Mouse (Mus musculus) gastrocnemius, adult 8-10 months (tissue): ENCODE measurements at regions not wholly inside any gene's neighbourhood (a gene's known extent, or its start where the extent isn't known, plus 50 kb on each side); places are given as distances from the start of the nearest gene placed in this dataset.

Experiments
- DNase-seq, 2 experiments: peaks; one replicate each; pipeline ENCODE4 v3.0.0; 2022; ENCODE audit warnings: low spot score in 2 of 2

DNA sequence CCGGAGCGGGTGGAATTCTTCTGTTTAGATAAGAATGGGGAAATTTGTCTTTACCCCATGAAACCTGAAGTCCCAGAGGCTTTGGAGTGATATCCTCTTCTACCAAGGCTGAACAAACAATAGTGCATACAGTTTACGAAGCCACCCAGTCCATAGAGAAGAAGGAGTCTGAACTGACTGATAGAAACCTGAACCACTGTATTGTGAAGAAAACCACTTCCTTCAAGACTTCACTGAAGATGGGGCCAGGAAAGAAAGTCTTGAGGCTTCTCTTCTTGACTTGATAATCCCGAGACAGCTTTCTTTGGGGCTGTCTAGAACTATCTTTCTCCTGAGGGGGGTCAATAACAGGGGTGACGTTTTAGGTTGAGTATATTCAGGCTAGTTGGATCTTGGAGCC, 284.4 kb downstream of the Cd83 start:
- DNase-seq = no peak

DNA sequence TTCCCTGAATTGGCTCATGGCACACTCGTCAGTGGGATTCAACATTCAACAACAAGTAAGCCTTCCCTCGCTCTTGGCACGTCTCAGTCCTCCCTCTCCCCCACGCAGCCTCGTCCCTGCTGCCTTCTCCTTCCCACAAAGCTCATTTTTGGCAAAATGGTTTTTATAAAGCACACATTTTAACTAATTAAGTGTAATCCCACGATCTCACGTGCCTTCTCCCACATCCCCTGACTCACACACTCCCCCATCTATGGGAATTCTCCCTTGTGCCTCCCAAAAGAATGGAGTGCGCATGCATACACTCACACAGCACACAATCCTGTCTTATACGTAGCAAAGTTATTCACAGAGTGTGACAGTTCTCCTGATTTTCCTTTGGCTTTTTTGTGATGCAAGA, 288.5 kb downstream of the Cd83 start:
- DNase-seq = no peak

DNA sequence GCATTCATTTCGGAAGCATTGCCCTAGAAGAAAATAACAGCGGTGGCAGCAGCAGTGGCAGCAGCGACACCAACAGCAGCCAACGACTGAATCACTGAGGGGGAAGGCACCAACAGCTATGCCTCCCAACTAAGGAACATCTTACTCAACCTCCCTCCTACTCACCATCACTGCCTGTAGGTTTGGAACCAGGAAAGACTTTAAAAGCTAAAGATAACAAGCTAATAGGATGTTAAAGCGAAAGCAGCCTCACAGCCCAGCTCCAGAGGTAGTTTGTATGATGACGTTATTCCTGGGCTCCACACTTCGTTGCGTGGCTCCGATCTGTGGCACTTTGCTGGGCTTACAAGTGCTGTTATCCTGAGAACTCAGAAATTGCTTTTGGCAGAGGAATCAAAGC, 289.6 kb downstream of the Cd83 start:
- DNase-seq = no peak

DNA sequence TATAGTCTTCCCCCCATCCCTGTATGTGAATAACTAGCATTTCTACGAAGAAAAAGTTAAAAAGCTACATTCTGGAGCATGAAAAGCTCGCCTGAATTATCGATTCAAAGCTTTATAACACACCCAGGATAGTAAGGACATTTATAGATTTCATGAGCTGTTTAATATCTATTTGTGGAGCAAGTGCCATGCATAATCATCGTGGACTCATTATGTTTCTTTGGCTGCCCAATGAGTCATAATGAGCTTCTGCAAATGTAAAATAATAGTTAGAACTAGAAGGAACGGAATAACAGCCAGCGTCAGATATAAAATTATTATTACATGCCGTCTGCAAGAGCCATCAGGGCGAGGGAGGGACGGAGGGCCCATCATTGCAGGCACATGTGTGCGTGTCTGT, 292.4 kb downstream of the Cd83 start:
- no peak for DNase-seq

DNA sequence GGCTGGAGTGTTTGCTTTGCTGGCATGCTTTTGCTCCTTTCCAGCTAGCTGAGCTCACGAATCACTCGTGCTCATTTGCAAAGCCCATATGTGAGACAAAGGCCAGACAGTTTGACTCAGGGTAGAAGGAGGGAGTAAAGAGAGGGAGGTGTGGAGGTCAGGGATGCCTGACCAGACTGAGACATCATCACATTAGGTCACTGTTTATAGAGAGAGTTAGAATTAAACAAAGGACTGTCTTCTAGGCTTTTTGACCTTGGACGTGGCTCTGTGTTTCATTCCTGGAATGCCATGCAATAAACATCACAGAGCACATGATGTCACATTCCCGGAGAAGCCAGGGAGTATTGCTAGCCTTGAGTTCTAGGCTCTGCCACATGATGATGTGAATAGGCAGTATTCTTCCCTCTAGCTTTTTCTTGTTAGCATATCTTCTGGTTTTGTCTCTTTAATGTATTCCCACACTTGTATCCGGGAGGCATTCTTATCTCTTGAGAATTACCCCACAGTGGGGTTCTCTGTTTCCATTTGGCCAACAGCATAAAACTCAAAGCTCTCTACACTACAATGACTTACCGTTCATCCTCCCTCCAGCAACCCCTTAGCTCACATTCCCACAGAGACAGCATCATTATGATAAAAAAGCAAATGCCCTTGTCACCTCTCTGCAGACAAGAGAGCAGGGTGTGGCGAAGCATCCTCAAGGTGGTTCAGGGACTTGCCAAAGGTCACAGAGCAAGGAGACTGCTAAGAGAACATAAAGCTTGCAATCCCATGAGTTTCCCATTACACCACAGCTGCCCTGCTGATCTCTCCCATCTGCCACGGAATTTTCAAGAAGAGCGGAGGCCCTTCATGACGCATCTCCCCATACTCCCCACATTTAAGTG, 301.3 kb downstream of the Cd83 start:
- no peak for DNase-seq

DNA sequence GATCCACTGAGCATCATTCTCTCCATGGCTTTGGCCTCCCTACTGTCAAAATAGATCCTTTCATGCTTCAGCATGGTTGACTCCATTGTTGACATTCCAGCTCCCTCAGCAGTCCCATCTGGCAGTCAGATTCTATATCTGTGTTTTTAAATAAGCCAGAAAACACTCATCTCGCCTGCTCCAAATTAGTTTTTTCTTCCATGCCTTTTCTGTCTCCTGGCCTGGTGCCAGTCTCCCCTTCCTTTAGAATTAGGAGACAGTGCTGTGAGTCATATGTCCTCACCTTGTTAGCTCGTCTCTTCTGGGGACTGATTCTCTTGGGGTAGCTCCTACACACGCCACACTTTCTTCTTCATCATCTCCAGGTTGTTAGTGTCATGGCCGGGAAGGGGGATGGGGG, 302.2 kb downstream of the Cd83 start:
- DNase-seq = no peak

DNA sequence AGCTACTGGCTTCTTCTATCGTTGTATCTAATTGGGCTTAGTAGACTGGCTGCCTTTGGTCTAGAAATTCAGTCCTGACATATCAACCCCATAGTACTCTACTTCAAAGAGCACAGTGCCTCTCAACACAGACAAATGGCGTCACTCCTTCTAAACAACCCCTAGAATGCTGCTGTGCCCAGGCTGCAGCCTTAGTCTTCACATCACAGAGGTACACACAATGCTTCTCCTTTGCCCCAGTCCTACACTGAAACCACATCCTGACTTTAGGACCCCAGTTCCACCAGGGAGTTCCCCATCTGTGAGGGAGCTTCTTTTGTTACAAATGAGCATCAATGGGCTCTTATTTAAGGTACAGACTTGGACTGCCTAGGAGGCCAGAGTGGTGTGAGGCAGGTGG, 312.6 kb downstream of the Cd83 start:
- no peak for DNase-seq

DNA sequence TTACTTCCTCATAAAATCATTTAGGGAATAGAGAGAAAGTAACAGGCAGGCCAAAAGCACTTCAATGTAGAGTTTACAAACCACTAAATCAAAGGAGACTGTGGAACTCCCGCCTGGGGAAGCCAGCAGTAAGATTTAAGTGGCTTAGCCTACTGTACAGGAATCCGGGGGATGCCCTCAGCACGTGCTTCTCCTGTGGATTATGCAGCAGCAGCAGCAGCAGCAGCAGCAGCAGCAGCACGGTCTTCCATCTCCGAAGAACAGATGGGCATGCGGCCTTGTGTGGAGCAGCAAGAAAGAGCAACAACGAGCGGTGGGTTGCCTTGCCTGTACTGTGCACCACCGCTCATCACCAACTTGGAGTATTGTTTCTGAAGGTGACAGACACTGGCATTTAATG, 314.9 kb downstream of the Cd83 start:
- no peak for DNase-seq

DNA sequence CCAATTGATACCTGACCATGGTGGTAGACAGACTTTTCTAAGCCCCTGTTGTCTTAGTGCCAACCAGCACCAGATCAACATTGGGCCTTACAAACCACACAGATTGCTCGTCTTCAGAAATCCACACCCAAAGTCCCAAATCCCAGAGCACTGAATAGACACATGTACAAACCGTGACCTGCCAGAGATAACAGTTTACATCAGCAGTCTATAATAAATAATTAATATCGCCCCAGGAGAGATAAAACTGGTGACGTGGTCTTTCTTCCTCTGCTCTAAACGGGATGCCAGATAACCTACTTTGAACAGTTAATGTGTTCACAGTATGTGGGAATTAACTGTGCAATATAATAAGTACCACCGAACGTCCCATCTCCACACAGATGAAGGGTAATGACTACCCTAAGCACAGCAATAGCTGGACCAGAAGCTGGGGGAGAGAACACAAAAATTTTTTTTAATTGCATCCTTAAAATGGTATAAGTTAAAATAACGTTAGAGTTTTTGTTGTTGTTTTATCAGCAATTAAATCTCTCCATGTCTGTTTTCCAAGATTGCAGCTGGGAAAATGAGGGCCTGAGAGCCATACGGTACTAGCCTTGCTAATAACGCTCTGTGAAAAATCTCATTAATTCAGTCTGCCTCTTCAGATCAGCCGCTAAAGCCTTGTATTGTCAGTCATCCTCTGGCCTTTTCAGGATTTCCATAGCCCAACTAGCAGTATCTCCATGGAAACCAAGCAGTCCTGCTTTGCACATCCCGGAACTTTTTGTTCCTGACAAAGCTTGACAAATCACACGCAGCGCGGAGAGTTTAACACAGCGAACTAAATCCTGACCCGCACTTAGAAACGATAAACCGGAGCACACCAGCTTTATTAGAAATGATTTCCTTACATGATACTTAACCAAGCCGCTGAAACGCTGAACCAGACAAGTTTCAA, 315.8 kb downstream of the Cd83 start:
- no peak for DNase-seq

DNA sequence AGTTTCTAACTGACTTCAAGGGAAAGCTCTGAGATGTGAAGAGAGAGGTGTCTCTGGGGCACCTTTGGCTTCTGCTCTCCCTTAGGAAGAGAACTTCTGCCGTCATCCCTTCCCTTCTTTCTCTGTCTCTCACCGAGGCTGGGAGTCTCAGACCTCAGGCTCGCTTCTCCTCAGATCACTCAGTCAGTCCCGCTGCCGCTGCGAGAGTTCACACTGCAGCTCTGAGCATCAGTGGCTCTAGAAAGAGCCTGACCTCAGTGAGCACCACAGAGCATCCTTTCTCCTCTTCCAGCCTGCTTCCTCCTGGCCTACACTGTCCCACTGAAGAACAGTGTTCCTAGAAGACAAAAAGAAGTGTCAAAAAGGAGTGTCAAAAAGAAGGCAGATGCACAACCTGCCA, 316.6 kb downstream of the Cd83 start:
- no peak for DNase-seq

DNA sequence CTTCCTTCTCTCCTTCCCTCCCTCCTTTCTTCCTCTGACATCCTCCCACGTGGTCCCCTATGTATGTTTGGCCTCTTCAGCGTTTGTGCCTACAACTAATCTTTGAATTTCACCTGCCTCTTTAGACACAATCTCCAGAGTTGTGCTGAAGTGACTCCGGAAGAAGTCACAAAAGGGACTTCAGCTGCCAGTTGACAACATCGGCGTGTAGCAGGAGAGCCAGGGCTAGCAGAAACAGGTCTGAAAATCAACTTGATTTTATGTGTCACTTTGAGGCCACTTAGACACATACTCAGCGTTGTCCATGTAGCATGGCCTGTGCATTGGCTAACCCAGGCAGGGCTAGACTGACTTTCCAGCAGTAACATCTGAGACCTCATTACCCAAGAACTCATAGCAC, 317.2 kb downstream of the Cd83 start:
- DNase-seq = no peak

DNA sequence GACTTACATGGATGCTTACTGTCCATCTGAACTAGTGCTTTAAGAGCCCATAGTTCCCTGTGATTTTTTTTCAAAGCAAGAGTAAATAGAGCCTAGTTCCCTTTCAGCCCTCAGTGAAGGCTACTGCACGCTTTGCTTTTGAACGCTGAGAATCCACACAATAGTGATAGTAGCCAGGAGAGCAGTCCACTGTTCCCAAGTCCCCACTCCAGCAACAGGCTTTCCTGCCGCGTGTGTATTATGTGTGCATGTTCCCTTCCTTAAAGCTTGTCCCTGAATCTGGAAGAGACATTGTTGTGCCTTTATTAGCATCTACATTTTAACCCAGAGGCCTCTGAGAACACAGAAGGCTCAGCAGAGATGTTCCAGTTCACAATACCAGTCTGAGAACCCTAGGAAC, 317.7 kb downstream of the Cd83 start:
- no peak for DNase-seq

DNA sequence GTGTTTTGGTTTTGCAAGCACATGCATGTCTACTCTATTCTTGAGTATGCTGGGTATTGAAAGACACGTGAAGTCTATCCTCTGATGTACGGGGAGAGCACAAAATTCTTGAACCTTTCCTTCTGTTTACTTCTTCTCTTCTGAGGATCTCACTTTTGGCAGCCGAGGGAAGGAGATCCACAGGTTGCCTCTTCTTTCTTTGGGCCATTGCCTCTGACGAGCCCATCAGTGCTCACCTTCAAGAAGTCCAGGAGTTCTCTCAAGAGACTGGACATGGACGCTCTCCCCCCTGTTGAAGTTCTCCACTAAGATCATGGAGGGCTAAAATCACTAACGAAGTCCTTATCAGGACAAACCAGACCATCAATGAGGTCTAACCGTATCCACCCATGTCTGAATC, 318.8 kb downstream of the Cd83 start:
- DNase-seq = no peak

DNA sequence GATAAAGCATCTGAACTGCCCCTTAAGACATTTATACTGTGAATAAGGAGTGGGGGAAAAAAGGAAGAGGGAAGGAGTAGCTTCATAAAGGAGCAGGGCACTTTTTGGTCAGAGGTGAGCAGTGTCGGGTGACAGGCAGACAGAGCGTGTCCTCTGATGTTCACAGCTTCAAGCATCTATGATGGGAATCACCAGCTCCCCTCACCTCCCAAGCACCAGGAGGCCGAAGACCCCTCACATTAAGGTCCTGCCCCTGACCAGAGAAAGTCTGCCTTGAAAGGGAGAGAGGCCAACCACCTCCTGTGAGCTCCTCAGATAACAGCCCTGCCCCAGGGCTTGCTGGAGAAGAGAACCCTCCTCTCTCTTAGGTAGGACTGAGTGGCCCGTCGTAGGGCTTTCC, 320.6 kb downstream of the Cd83 start:
- no peak for DNase-seq

DNA sequence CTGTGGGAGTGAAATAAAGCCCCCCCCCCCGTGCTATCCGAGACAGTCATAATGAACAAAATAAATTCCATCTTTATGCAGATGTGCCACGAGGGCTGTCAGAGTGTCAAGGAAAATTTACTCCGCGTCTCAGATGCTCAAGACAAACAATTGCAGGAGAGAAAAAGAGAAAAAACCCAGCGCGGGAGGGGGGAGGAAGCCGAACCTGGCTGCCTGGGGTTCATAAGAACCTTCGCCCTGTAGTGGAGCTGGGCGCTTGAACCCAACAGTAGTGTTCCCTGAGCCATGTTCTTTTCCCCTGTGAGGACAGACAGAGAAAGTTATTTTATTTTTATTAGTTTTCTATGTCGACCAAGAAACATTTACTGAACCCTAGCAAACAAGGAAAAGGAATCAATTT, 324.1 kb downstream of the Cd83 start:
- no peak for DNase-seq

DNA sequence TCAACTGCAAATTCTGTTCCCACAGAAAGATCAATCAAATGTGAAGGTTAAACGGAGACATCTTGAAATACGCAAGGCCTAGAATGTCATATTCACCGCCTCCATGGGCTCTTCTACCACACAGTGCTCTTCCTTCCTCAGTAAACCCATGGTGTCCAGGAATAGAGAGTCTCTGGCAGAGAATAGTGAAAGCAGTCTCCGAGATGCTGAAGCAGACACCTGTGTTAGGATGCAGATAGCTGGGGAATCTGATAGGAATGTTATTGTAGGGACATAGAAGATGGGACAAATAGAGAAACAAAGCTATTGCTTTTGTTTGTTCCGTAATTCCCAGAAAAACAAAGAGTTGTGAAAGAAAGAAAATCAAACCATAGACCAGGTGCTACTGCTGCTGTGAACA, 328.5 kb downstream of the Cd83 start:
- DNase-seq = no peak

DNA sequence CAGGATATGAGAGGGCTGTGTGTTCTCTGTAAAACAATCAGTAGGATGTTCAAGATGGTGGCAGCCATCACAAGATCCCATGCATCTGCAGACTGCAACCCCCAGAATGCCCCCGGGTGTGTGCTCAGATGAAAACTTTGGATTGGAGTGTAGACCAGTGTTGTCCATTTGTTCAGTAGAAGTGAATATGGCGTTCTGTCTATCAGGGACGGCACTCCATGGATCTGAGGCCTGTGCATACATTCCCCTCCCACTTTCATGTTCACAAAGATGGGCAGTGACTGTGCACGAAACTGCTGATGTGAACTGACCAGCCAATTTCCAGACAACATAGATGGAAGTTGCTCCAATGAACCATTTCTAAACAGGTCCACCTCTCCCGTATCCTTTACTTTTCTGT, 330.3 kb downstream of the Cd83 start:
- no peak for DNase-seq

DNA sequence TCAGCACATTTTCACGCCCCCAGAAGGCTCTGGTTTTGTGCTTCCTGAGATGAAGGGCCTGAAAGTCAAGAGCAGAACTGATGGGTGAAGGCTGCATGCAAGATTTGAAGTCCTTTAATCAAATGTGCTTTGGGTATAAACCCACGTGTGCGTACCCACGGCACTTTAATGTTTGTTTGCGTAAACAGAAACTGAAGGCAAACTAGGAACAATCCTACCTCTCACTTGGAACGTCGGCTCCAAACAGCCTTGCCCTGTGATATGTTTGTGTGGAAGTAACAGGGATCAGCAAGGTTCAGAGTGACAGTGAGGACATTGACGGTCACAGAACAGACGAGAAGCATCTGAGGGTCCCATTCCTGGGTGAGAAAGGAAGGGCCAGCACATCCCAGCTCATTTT, 333.3 kb downstream of the Cd83 start:
- DNase-seq = no peak

DNA sequence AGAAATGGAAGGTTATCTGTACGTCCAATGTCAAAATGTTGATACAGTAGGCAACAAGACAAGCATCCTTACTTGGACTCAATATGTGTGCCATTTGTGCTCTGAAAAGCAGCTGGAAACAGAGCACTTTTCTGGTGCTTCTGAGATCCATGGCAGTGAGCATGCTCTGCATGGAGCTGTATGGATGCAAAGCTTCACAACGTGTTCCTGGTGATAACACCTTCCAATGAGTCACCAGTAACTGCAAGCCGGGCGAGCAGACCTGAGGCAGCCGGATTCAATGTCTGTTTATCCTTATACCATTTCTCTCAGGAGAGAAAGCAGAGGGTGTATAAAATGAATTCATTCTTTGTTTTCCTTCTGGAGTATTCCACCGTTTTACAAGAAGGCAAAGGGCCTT, 334.3 kb downstream of the Cd83 start:
- no peak for DNase-seq

DNA sequence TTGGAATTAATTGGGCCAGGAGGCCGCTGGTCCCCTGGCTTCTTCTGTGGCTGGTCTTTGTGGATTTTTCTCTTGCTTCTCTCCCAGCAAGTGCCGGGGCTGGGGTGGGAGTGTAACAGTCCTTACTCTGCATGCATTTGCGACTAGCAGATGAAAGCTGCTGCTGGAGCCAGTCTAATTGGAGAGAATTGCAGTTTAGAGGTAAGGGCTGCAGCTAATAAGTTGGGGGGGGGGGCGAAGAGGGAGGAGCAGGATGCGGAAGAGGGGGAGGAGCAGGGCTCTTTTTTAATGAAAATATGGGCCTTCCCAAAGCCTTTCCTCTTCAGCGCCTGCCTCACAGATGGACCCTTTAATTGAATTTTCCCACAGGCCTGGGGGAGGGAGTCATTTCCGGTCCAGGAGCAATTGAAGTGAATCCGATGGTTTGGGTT, 336.7 kb downstream of the Cd83 start:
- DNase-seq = no peak

DNA sequence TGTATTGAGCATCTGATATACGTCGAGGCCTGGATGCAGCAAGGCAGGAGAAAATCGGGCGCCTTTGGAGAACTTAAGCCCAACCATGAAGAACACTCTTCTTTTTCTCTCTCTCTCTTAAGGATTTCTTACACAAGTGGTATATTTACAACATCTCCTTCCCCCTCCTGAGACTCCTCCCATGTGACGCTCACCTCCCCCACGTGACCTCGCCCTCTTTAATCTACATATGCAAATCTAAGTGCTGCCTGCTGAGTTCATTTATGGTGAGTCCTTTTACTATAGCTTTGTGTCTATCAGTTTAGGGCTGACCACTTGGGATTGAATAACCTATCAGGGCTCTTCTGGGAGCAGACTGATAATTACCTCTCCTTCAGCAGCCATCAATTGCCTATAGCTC, 337.4 kb downstream of the Cd83 start:
- no peak for DNase-seq

DNA sequence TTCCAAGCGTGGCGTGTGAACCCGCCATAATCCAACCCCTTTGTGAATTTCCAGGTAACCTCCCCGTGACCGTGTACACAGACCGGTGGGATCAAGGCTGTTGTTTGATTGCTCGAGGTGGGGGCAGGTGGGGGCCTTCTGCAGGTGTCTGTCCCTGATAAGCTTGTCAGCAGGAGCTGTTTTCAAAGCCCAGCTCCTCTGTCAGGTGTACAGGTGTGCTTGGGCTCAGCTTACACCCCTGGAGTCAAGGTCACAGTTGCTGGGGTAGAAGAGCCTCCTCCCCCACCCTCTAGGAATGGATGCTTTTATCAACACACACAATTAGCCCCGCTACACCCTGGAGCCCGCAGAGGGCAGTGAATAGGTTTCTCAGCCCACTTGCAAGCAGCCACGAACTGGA, 341.6 kb downstream of the Cd83 start:
- DNase-seq = no peak
